Mouse (Mus musculus): ENCODE data around the gene Atxn7l1.

Gene Atxn7l1

GRCm38 (mm10) chr12:33360729-33361128 lies 213.2 kb downstream of the Atxn7l1 start:
- no peak for DNase-seq (ENCODE audit: low read depth, low spot score)

DNA sequence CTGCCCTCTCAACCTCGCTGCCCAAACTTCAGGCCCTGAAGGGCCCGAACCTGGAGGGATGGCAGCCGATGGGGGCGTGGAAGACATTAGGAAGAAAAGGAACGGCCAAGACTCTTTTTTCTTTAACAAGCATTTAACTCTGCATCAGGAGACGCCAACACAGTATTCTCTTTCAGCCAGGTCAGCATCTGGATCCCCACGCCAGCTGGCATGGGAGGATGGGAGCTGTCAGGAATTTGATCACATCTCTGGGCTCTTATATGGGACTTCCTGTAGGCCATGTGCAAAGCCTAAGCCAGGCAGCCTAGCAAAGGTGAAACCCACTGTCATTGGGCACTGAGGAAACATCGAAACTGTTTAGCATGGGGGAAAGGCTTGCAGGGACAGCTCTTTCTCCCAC lies 217.0 kb downstream of the Atxn7l1 start:
- no peak for DNase-seq (ENCODE audit: low read depth, low spot score)

DNA sequence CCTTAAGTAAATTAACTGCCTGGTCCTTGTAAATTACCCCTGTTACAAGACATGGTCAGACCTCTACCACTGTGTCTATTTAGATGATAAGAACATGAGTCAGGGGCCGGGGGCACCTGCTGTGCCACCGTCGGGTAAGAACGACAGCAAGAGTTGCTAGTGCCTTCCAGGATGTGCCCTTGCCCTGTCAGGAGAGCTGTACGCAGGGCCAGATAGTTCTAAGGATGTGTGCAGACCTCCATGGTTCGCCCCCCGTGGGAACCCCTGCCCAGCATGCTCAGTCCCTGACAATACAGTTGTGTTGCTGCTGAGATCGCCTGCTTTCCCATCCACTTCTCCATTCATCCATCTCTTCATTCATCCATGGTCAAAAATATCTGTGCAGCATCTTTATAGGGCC lies 217.6 kb downstream of the Atxn7l1 start:
- no peak for DNase-seq (ENCODE audit: low read depth, low spot score)

DNA sequence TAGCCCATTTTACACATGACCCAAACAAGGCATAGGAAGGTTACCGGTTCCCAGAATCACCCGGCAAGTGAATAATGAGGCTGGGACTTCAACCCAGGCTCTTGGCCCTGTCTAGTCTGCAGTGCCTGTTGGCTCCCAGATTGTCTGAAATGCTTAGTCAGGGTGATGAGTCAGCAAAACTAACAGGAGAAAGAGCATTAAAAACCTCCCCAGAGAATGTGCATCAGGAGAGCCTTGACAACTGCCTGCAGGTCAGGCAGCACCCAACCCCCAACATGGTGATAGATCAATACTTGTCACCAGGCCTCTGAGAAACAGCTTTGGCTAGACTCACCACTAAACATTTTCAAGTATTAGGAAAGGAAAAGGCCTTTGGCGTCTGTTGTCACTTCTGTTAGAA lies 222.1 kb downstream of the Atxn7l1 start:
- DNase-seq (ENCODE audit: low read depth, low spot score) = peak; percentile 38

DNA sequence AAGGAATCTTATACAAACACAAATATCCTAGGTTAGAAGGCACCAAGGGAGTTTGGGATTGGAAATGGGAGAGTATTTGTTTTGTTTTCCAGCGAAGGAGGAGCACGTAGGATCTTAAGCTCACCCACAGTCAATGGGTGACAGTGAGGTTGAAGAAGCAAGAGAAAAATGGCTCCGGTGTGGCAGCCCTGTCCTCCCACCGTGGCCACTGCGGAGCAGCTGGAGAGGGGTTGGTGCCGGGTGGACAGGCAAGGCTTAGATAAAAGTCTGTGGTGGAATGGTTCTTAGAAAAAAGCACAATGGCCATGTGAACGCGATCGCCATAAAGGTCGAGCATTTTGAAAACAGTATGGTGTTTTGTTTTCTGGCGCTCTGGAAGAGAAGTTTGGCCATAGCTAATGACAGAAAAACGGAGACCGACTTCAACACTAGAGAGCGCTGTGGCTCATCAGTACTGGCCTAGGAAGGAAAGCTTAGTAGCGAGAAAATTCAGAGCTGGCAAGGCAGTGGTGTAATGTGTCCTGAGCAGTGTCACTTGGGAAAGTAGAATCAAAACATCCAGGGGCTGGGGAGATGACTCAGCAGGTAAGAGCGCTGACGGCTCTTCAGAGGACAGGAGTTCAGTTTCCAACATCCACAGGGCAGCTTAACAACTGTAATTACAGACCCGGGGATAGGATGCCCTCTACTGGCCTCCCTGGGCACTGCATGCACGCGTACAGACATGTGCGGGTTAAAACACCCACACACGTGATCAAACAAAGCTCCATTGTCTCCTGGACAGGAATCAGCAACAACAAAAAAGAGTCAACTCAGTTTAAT lies 232.3 kb downstream of the Atxn7l1 start:
- DNase-seq (ENCODE audit: low read depth, low spot score) = peak; percentile 90

DNA sequence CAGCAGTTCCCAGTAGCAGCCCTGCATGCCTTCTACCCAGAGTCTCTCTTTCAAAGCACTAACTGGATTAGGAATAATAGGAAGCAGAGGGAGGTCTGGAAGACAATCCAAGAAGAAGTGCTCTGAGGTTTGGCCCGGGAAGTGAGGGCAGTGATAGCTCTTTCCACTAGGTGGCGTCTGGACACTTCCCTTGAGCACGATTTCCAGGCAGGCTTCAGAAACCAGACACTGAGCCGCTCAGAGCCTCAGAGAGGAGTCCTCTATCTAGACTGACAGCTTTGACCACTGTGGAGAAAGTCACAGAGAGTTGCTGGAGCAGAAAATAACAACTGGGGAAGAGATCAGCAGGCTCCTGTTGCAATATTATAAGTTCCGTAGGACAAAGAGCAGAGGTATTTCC lies 241.3 kb downstream of the Atxn7l1 start:
- peak; percentile 82 for DNase-seq (ENCODE audit: low read depth, low spot score)

- no peak for DNase-seq (ENCODE audit: low read depth, low spot score)
These were observed 243.5 kb downstream of the Atxn7l1 start for GRCm38 (mm10) chr12:33390844-33391560.

DNA sequence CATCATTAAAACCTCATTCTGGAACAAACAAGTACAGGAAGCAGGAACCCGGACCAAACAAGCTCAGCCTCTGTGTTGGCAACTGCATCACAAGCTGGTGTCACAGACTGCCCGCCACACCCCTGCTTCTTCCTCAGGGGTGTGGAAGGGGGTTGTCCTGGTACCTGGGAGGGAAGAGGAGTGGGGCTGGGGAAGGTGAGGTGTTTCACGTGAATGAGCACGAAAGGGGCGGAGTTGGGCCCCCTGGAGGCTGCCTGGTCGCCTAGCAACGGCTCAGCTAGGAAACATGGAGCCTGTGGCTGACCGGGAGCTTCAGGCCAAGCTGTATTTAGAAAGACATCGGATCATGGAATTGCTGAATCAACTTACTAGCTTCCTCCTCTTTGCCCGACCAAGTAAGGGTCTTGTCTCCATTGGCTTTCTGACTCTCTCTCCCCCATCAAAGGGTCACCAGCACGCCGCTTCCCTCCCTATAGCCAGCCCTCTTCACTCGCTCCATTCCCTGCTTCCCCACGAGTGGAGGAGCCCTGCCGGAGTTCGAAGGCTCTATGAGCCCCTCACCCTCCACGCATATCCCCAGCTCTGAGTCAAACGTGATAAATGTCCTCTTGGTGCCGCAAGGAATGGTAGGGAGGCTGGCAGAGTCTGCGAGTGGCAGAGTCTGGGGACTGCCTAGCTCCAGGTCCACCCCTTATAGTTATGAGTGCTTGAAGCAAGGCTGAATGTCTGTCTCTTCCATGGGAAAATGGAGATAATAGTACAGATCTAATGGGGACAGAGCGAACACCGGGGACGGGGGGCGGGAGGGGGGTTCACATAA lies 247.5 kb downstream of the Atxn7l1 start, which contains the start of gene Efcab10:
Gene Efcab10, plus strand, starts transcription at position 51 of the 820 bp plus-strand sequence.
- peak; percentile 86 for DNase-seq (ENCODE audit: low read depth, low spot score)

DNA sequence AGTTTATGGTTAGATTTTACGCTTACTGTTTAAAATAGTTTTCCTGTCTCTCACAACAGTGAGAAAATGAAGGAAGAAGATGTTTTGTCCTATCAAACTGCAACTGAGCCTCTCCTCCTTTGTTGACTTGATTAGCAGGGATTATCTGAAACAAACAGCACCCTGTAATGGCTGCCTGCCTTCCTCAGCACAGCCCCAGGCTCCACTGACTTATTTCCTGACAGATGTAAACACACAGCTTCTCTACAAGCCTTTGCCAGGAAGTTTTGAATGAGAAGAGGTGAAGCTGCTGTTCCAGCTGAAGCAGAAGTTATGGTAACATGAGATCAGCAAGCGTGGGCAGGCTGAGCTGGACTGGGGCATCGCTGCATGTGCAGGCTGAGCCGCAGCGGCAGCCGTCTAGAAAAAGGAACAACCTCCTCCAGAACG lies 255.8 kb downstream of the Atxn7l1 start:
- DNase-seq (ENCODE audit: low read depth, low spot score) = no peak

DNA sequence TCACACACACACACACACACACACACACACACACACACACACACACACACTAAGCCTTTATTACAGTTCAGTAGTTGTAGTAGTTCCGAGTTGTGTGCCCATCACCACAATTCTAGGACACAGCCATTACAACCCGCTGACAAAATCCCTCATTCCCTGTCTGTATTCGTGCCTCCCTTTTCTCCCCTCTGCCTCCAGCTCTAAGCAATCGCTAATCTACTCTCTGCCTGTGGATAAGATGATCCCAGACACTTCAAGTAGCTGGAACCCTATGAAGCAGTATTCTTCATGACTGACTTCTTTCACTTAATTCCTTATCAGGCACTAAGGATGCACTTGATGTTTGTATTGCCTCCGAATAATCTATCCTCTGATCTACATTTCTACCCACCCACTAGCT lies 257.5 kb downstream of the Atxn7l1 start:
- DNase-seq (ENCODE audit: low read depth, low spot score) = no peak

DNA sequence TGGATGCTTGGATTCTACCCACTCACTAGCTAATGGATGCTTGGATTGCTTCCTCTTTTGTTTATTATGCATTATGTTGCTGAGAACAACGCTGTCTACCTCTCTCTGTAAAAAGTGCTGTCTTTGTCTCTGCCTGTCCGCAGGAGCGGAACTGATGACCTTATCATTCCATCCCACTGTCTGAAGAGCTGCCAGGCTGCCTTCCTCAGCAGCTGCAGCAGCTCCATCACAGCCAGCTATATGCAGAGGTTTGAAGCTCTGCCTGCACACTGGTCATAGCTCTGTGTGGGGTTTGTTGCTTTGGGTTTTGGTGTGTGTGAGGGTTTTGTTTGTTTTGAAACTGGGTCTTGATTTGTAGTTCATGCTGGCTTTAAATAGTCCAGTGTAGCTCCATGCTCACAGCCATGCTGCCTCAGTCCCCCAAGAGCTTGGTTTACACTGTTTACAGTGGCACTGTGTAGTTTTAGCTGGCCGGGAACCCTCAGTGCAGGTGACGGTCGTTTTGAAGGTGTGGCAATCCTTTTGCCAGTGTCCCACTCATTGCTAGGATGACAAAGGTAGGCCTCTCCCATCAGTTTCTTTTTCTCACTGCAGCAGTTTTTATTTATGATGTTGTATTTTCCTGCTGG lies 258.0 kb downstream of the Atxn7l1 start:
- DNase-seq (ENCODE audit: low read depth, low spot score) = no peak

DNA sequence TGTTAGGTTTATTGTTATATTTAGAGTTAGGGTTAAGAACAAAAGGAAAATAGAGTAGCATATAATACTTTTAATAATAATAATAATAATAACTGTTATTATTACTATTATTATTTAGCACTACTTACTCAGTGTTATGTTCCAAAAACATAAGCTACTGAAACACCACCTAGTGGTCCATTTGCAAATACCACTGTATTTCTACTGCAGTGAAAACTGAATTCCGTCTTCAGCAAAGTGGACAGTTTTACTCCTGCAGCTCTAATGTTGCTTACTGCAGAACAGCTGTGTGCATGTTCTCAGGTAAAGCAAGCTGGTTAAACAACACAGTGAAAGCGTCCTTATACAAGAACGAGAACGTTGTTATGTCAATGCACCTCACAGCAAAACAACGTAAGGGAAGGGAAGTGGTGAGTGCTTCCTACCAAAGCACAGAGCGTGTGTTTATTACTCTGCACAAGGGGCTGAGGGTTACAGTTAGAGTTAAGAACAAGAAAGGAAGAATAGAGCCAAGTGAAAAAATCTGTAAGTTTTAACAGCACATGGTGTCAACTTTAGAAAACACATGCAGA lies 264.2 kb downstream of the Atxn7l1 start:
- no peak for DNase-seq (ENCODE audit: low read depth, low spot score)
